Mouse (Mus musculus) heart, postnatal 0 days (tissue): Measurements from ENCODE around the gene Znhit3.

Experiments
- CTCF ChIP-seq: IDR thresholded peaks from 2 replicates; pipeline ENCODE4 v1.5.1; 2016; ENCODE audit warnings: antibody characterized with exemption, control low read depth, low read depth
- EP300 ChIP-seq: IDR thresholded peaks from 2 replicates; pipeline ENCODE4 v1.6.1; 2016; ENCODE audit warnings: antibody characterized with exemption, low read depth

- TF ChIP-seq CTCF, result no peak
- TF ChIP-seq EP300, result no peak; the same call in 1 of the 2 replicates
These were observed 45.1 kb downstream of the Znhit3 start for GRCm38 (mm10) chr11:84871046-84871445.
